Mouse (Mus musculus) layer of hippocampus, adult 9-11 months (tissue): ENCODE data around the gene A530032D15Rik.
"Not testable (repeated sequence)": the region's sequence is repeated elsewhere in the genome, so short reads cannot be mapped to it uniquely, and the experiment has no call there.

Experiments
- DNase-seq: peaks from one replicate; pipeline ENCODE4 v3.0.0; 2022

The A530032D15Rik gene

GRCm38 (mm10) chr1:85109753-85110152, at the start of gene A530032D15Rik:
Gene A530032D15Rik (minus strand): TSS chr1:85109853.
- DNase-seq: not testable (repeated sequence)

GRCm38 (mm10) chr1:85155151-85155550, 45.5 kb upstream of the A530032D15Rik start:
- DNase-seq: not testable (repeated sequence)

DNA sequence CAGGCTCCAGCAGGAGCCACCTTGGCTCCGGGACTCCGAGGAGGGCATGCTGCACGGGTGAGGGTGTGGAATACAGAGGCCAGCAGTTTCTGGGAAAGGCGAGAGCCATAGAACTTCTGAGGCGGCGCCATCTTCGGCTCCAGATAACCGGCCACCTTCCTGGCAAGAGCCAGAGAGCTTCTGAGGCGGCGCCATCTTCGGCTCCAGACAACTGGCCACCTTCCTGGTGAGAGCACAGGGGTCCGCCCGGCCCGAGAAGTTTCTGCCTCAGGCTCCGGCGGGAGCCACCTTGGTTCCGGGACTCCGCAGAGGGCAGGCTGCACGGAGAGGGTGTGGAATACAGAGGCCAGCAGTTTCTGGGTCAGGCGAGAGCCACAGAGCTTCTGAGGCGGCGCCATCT, 24.0 kb upstream of the A530032D15Rik start:
- not testable (repeated sequence) for DNase-seq

GRCm38 (mm10) chr1:85121841-85122240, 12.2 kb upstream of the A530032D15Rik start:
- not testable (repeated sequence) for DNase-seq

GRCm38 (mm10) chr1:85118341-85118740, 8.7 kb upstream of the A530032D15Rik start:
- DNase-seq: not testable (repeated sequence)

DNA sequence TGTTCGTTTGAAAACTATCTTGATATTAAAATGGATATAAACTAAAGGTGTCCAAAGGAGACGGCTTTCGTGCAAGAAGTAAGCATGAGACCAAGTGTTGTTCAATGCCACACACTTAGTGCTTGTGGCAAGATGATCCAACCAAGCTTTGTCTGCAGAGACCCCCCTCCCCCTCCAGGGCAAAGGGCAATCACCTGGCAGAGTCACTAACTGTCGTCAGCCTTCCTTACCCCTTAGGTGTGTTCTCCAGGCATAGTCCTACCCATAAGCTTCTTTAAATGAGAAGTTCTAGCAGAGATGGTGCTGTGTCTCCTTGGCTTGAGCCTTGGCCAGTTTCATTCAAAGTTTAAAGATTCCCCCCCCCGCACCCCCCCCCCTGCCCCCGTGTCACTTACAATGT, 7.9 kb upstream of the A530032D15Rik start:
- DNase-seq: not testable (repeated sequence)

DNA sequence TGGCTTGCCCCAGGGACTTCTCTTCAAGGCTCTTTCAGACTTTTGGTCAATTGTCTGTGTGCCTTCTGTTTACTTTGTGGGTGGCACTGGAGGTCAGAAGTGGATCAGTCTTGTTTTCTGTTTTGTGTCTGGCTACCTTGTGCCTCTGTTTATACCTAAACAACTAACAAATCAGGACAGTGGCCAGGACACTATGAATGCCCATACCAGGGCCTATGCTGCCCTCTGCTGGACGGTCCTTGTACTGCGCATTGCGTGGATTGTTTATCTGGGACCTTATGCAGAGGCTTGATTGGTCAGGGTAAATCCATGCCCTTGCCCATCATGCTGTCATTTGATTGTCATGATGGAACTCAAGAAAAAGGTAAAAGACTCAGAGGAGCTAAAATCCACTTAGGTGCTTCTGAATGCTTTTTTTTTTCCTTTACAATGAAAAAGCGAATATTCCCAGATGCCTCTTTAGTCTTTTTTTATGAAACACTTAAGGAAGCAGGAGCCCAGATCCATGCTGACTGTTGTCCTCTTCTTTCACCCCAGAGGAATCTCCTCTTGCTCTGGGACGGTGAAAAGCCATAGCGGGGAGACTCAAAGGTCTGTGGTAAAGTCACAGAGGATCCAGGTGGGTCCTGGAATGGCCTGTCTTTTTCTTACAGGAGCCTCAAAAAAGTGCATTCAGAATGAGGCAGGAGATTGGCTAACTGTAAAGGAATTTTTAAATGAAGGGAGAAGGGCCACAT, 5.2 kb upstream of the A530032D15Rik start:
- DNase-seq: peak; percentile 37

DNA sequence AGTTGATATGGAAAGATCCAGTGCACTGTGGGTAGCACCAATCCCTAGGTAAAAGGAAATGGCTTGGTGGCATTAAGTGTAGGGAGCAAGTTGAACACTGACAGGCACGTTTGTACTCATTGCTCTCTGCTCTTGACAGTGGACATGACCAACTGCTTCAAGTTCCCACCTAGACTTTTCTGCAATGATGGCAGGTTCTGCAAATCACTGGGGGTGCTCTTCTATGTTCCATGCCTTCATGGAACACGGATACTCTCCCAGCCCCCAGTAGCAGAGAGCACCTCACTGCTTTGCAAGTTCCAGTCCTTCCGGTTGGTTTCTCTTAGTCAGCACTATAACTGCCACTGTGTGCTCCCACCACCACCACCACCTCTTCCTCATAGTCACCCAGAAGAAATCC, 4.4 kb upstream of the A530032D15Rik start:
- DNase-seq: not testable (repeated sequence)

- DNase-seq: not testable (repeated sequence)
Observed at GRCm38 (mm10) chr1:85112889-85113288, 3.2 kb upstream of the A530032D15Rik start.

GRCm38 (mm10) chr1:85112266-85112665, 2.6 kb upstream of the A530032D15Rik start:
- not testable (repeated sequence) for DNase-seq

DNA sequence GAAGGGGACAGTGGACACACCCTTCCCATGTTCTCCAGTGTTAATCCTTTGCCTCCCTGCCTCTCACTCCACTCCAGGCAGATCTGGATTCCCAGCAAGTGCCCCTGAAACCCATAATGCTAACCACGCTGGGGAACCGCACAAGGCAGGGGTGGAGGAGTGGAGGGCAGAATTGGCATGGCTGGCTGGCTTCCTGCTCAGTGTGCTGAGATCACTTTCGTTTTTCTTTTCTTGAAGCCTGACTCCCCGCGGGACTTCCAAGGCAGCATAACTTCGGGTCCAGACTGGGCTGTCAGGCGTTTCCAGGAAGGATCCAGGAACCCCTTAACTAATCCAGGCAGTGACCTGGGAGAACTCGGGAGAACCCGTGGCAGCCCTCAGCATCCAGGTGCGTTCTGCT, 1.9 kb upstream of the A530032D15Rik start:
- not testable (repeated sequence) for DNase-seq

DNA sequence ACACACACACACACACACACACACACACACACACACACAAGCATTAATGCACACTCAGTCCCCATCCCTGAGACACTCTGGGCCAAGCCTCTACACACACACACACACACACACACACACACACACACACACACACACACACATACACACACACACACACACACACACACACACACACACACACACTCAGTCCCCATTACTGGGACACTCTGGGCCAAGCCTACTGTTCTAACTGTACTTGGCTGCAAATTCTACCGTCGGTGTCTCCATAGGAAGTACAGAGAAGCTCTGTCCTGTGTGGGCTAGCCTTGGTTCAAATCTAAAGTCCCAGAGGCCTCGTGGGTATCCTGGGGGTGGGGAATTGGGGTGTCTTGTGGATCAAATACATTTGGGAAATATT, 1.2 kb upstream of the A530032D15Rik start:
- DNase-seq: not testable (repeated sequence)

GRCm38 (mm10) chr1:85106013-85106412, 3.6 kb downstream of the A530032D15Rik start:
- DNase-seq: not testable (repeated sequence)

GRCm38 (mm10) chr1:85105336-85105735, 4.3 kb downstream of the A530032D15Rik start:
- DNase-seq: not testable (repeated sequence)

- not testable (repeated sequence) for DNase-seq
Observed at GRCm38 (mm10) chr1:85101754-85102153, 7.9 kb downstream of the A530032D15Rik start.

GRCm38 (mm10) chr1:85099864-85100263, 9.8 kb downstream of the A530032D15Rik start, which contains the start of gene Gm10553:
Gene Gm10553 (plus strand): TSS chr1:85100164.
- not testable (repeated sequence) for DNase-seq

DNA sequence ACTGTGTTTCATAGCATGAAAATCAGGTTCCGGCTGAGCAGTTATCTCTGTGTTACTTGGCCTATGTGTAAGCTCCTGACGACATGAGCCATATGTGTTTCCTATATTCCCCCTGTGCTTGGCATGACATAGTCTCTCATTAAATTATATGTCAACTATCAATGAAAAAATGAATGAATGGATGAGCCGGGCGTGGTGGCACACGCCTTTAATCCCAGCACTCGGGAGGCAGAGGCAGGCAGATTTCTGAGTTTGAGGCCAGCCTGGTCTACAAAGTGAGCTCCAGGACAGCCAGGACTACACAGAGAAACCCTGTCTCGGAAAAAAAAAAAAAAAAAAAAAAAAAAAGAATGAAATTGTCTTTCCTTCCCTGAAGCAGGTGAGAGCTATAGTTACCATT, 10.6 kb downstream of the A530032D15Rik start:
- not testable (repeated sequence) for DNase-seq

GRCm38 (mm10) chr1:85093011-85093572, 16.6 kb downstream of the A530032D15Rik start:
- DNase-seq: not testable (repeated sequence)

GRCm38 (mm10) chr1:85092169-85092568, 17.5 kb downstream of the A530032D15Rik start:
- not testable (repeated sequence) for DNase-seq

DNA sequence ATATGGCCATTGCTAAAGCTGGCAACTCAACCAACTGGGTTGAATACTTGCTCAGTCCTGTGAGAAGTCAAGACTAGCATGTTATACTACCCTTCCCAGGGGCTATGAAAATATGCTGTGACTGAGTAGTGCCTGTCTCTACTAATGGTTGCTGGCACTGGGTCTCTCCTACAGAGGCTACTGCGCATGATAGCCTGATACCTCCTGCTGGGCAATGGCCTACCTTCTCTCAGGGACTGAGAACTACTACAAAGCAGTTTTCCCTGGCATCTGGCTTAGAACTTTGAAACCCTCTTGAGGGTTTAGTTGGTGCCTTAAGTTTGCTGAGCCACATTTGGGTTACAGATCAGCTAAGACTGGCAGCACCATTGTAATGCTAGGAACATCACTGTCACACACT, 23.4 kb downstream of the A530032D15Rik start:
- not testable (repeated sequence) for DNase-seq

DNA sequence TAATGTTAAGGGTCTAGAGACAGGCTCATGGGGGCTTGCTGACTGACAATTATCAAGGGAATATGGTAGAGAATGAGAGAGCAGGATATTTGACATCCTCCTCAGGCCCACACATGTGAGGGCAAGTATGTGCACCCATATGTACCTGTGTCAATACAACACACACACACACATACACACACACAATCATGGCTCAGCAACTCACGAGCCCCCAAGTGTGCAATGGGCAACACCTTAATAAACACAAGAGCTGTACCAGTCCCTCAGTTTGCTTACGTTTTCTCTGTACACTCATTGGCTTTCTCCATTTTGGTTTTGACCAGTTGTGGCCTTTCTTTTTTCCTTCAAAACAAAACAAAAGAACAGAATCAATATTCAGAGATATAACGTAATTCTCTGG, 24.9 kb downstream of the A530032D15Rik start:
- DNase-seq: not testable (repeated sequence)

DNA sequence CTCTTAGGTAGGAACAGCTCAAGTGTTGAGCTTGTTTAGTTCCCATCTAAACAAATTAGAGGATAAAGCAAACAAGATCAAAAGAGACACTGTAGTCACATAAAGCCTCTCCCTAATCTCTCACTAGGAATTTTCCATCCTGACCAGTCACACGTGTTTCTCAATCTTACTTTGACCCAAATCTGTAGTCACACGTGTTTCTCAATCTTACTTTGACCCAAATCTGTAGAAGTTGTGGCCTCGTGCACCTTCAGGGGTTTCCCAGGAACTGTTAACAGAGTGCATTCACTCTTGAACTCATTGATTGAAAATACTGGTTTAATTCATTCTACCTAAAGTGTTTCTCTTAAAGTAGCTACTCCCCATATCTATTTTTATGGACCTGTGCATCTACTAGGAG, 36.6 kb downstream of the A530032D15Rik start:
- DNase-seq: not testable (repeated sequence)

DNA sequence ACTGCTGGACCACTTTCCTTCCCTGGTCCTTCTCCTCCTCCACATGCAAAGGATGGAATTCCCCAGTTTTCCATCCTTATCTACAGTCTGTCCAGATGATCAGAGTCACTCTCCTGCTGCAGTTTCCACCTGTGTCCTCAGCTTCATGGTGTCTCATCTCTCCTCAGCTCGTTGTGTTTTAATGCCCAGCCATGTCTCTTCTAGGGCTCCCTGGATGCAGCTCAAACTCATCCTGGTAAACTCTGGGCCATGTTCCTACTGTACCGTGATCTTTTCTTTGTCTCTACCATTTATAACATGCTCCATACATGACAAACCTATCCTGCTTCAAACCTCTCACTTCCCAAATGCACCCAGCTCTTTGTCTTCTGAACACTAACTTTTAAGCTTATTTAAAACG, 38.0 kb downstream of the A530032D15Rik start:
- not testable (repeated sequence) for DNase-seq

- DNase-seq: not testable (repeated sequence)
Observed at GRCm38 (mm10) chr1:85035801-85036200, 73.9 kb downstream of the A530032D15Rik start.
